ENCODE assay signal across 23 mouse cellular contexts in the genomic region with DNA sequence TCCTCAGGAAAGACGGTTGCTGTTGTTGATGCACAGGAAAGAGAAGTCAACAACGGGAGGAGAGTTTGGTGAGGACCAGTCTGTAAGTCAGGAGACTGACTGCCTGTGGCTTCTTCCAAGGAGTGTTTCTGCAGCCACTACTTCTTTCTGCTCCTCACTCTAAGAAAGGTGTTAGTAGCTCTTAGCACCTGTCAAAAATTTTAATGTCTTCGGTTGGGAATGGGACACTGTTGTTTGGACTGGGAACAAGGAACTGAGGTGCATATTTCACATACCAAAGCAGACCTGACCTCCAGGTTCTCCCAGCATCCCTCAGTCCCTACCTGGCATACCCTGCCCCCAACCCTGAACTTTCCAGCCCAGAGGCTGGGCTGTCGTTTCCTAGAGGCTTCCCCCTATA. TPM values are rescaled to one million over a fixed set of nuclear protein-coding genes. Genes with fewer than 3 reads are reported as not detected.
"Had no signal": no experiment of that assay in that cellular context is flagged by ENCODE, and none has a peak within 500 bp of the region (broad histone marks: within the 10 kb centered on the region; RNA-seq: fewer than 3 reads in every experiment).

No protein-coding gene starts in this region.

- H3K4me1 ChIP-seq: neural tube, embryonic 13.5 days; stomach, embryonic 15.5 days had no signal

- H3K4me3 ChIP-seq: midbrain, embryonic 10.5 days; midbrain, embryonic 12.5 days; myocyte; neural tube, embryonic 13.5 days; neural tube, embryonic 15.5 days; stomach, embryonic 15.5 days had no signal

- H3K36me3 ChIP-seq: midbrain, embryonic 12.5 days; neural tube, embryonic 13.5 days; neural tube, embryonic 15.5 days; stomach, embryonic 15.5 days had no signal

- H3K9ac ChIP-seq: lung, embryonic 14.5 days; midbrain, embryonic 12.5 days; neural tube, embryonic 13.5 days; neural tube, embryonic 15.5 days; stomach, embryonic 15.5 days had no signal

- DNase-seq: lung, adult 18-20 months; lung, embryonic 14.5 days; lung, postnatal 10 days; lung, postnatal 4 days; midbrain, embryonic 14.5 days; retina, postnatal 1 day; right cerebral cortex, adult 18-20 months; right cerebral cortex, postnatal 25 days; right cerebral cortex, postnatal 4 days; spleen, adult 18-20 months; thymus, adult 2 months; thymus, postnatal 25 days; thymus, postnatal 4 days had no signal

- H3K9me3 ChIP-seq: neural tube, embryonic 13.5 days; neural tube, embryonic 15.5 days; stomach, embryonic 15.5 days had no signal

- ATAC-seq: midbrain, embryonic 16.5 days had no signal

- H3K27me3 ChIP-seq: midbrain, embryonic 12.5 days; neural tube, embryonic 13.5 days; neural tube, embryonic 15.5 days; stomach, embryonic 15.5 days had no signal

- H3K27ac ChIP-seq: midbrain, embryonic 12.5 days; neural tube, embryonic 13.5 days; neural tube, embryonic 15.5 days; stomach, embryonic 15.5 days; stomach, postnatal 0 days had no signal

RNA-seq across cellular contexts. Expression of a gene that starts 21.7 kb away (rescaled TPM):
- total RNA-seq: megakaryocyte, adult 5-6 weeks; megakaryocyte-erythroid progenitor cell, adult 5-6 weeks had no signal
